Mouse (Mus musculus) bone marrow, adult 2 months (tissue): ENCODE results near the gene Nfix.

ENCODE experiments used
- CTCF ChIP-seq: fragments of 200-500 bp; IDR thresholded peaks from 2 replicates; pipeline ENCODE4 v1.5.1; 2011; ENCODE audit warnings: low read length, control low read depth; ENCODE audit not compliant: control insufficient read depth, insufficient read depth
- POLR2A ChIP-seq: fragments of 200-500 bp; IDR thresholded peaks from 2 replicates; pipeline ENCODE4 v1.6.1; 2011; ENCODE audit warnings: low read depth, mild to moderate bottlenecking, control low read depth, low read length, borderline replicate concordance; ENCODE audit not compliant: control insufficient read depth

DNA sequence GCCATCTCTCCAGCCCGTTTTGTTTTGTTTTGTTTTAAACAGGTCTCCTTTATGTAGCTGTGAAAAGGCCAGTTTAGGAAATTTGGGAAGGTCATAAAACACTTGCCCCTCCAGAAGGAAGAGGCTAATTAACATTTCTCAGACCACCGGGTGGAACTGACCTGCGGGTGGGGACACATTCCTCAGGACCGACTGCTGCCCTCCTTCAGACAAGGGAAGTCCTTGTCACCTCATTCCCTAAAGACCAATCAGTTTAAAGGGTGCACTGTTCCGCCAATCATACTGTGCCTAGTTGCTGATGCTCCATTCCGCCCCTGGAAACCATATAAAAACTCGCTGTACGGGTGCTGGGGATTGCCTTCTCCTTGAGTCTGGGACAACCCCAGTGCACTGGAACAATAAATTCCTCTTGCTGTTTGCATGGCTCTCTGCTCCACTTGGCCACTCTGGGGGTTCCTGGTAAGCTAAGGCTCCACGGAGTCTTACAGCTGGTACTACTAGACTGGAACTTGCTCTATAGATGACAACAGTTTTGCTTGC, 147.0 kb downstream of the Nfix start:
- no peak for TF ChIP-seq POLR2A
- TF ChIP-seq CTCF, result no peak
